Mouse (Mus musculus): ENCODE data around the gene Ptpn3.

DNA sequence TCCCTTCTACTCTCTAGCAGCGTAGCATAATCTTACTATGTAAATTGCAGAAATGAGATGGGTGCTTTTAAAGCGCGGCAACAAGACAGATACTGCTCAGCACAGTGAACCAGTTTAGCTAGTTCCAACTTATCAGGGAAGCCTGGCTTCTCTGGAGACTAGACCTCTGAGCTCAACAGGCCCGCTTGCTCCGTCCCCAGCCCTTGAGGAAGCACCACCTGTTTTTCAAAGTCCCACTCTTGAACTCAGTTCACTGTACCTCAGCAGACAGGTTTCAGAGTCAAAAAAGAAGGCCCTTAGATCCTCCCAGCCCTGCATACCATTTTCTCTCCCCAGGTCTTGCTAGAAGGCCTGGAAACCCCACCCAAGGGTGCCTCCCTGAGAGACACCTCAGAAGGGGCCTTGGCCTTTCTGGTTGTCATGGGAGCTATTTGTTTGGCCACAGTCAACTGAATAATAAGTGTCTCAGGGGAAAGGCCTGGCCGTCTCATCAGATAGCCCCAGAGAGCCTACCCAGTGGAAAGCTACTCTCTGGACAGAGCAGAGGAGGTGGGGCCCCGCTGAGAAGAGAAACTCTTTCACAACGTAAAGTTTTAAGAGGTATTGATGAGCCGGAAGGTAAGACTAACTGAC is 136.9 kb downstream of the Ptpn3 start:
- TF ChIP-seq CTCF (conservative IDR thresholded peaks at IDR 0.05; ENCODE audit: low read length) (no peak), POU5F1 (IDR thresholded peaks at IDR 0.05; ENCODE audit: borderline replicate concordance, low read length) (no peak), NANOG (IDR thresholded peaks at IDR 0.05; ENCODE audit: borderline replicate concordance, low read length) (no peak)

Data from E14TG2a.4 (cell line).